Mouse (Mus musculus): Measurements from ENCODE around the gene Snai3. TPM values are rescaled to one million over a fixed set of nuclear protein-coding genes. Genes with fewer than 3 reads are reported as not detected.

The Snai3 gene
- polyA plus RNA-seq, 1 experiment, result 10.2 TPM

DNA sequence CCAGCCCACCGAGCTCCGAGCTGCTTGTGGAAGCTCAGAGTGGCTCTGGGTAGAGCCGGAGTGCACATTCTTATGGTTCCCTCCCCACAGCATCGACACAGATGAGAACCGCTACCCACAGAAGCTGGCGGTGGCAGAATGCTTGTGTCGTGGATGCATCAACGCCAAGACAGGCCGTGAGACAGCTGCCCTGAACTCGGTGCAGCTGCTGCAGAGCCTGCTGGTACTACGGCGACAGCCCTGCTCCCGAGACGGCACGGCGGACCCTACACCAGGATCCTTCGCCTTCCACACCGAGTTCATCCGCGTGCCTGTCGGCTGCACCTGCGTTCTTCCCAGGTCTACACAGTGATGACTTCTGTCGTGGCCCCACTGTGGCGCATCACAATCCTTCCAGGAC lies 37.3 kb downstream of the Snai3 start:
- H3K9me3 ChIP-seq (replicated peaks; ENCODE audit: control insufficient read depth, insufficient read depth, low read length, poor library complexity, severe bottlenecking), result no peaks in the 10 kb centered on the region
- no peaks in the 10 kb centered on the region for H3K27me3 ChIP-seq (ENCODE audit: control insufficient read depth, insufficient read depth, low read length, poor library complexity, severe bottlenecking)
- TF ChIP-seq EP300 (IDR thresholded peaks at IDR 0.05; ENCODE audit: insufficient read depth, low read depth, low read length), result no peak
- TF ChIP-seq CTCF (IDR thresholded peaks at IDR 0.05; ENCODE audit: low read depth, low read length), result no peak
- TF ChIP-seq POLR2A (IDR thresholded peaks at IDR 0.05; ENCODE audit: insufficient read depth, low read length), result no peak
- H3K36me3 ChIP-seq (ENCODE audit: control insufficient read depth, insufficient read depth, low read length, poor library complexity, severe bottlenecking), result no peaks in the 10 kb centered on the region
- peak overlapping the region; percentile 14 for H3K4me3 ChIP-seq (ENCODE audit: low read depth, low read length)
- no peak overlapping the region for H3K9ac ChIP-seq (ENCODE audit: low read depth, poor library complexity, severe bottlenecking)
- no peak overlapping the region for H3K27ac ChIP-seq (ENCODE audit: insufficient read depth, low read length)
- H3K4me1 ChIP-seq (ENCODE audit: control insufficient read depth, insufficient read depth, low read length), result peaks cover 3% of the 10 kb centered on the region

DNA sequence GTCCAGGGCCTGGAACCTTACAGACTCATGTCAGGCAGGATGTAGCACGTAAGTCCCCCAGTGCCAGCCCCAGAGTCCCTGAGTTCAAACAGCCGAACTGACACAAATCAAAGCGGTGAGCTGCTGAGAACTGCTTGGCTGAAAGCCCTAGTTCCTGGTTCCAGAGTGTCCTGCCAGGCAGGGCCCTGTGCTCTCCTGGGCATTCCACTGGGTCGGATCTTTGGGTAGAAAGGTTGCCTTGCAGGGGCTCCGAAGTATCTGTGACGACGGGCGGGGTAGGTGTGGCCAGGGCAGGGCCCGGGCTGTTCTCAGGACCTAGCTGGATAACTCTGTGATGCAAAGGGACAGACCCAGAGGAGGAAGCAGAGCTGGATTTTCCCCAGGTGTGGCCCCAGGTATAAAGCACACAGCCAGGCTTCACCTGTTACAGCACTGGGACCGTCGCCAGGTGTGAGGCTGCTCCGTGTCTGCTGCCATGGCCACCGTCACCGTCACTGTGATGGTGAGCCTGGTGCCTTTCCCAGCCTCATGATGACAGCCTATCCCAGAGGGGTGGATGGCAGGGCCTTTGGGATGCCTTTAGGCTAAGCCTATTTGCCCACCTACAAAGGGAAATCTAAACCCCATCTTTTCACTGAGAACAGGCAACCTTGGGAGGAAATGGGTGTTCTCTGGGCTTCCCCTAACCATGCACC lies 39.0 kb downstream of the Snai3 start, which contains the start of gene Il17c:
Il17c (plus strand) TSS at position 645 of the 695 bp plus-strand sequence.
- peaks cover 3% of the 10 kb centered on the region for H3K4me1 ChIP-seq (ENCODE audit: control insufficient read depth, insufficient read depth, low read length)
- no peak within 1 kb of the TSS for H3K9ac ChIP-seq (ENCODE audit: low read depth, poor library complexity, severe bottlenecking)
- H3K9me3 ChIP-seq (replicated peaks; ENCODE audit: control insufficient read depth, insufficient read depth, low read length, poor library complexity, severe bottlenecking), result no peaks in the 10 kb centered on the region
- H3K36me3 ChIP-seq (ENCODE audit: control insufficient read depth, insufficient read depth, low read length, poor library complexity, severe bottlenecking), result peaks cover 4% of the 10 kb centered on the region
- no peak for TF ChIP-seq CTCF (IDR thresholded peaks at IDR 0.05; ENCODE audit: low read depth, low read length)
- TF ChIP-seq EP300 (IDR thresholded peaks at IDR 0.05; ENCODE audit: insufficient read depth, low read depth, low read length), result no peak
- TF ChIP-seq POLR2A (IDR thresholded peaks at IDR 0.05; ENCODE audit: insufficient read depth, low read length), result no peak
- H3K4me3 ChIP-seq (ENCODE audit: low read depth, low read length), result no peak within 1 kb of the TSS
- H3K27me3 ChIP-seq (ENCODE audit: control insufficient read depth, insufficient read depth, low read length, poor library complexity, severe bottlenecking), result no peaks in the 10 kb centered on the region
- no peak within 1 kb of the TSS for H3K27ac ChIP-seq (ENCODE audit: insufficient read depth, low read length)

DNA sequence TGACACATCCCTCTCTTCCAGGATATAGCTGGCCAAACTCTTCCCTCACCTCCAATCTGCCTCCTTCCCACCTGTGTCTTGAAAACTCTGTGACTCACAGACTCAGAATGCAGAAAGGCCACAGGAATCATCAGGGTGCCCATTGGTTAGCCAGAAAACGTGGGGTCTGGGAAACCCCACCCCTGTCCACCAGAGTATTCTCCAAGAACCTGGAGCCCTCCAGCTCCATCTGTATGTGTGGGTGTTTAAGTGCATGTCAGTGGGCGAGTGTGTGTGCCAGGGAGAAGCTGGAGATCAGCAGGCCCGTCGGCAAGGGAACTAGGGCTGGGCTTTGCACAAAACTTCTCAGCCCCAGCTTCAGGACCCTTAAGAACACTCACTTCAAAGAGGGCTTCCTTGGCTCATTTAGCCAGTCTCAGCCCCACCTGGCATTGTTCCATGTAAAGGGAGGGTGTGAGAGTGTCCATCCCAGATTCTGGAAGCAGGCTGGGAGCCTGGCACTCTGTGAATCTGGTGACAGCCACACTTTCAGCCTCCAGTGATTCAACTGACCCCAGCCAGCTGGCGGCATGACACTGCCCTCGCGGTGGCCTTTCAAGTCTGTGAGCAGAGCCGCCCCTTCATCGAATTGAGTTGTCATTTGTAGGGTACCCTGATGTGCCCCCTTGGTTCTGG lies 40.5 kb downstream of the Snai3 start:
- no peak overlapping the region for H3K9ac ChIP-seq (ENCODE audit: low read depth, poor library complexity, severe bottlenecking)
- TF ChIP-seq EP300 (IDR thresholded peaks at IDR 0.05; ENCODE audit: insufficient read depth, low read depth, low read length) (no peak), POLR2A (IDR thresholded peaks at IDR 0.05; ENCODE audit: insufficient read depth, low read length) (no peak), CTCF (IDR thresholded peaks at IDR 0.05; ENCODE audit: low read depth, low read length) (no peak)
- no peak overlapping the region for H3K27ac ChIP-seq (ENCODE audit: insufficient read depth, low read length)
- H3K27me3 ChIP-seq (ENCODE audit: control insufficient read depth, insufficient read depth, low read length, poor library complexity, severe bottlenecking), result no peaks in the 10 kb centered on the region
- peaks cover 3% of the 10 kb centered on the region for H3K4me1 ChIP-seq (ENCODE audit: control insufficient read depth, insufficient read depth, low read length)
- no peak overlapping the region for H3K4me3 ChIP-seq (ENCODE audit: low read depth, low read length)
- H3K9me3 ChIP-seq (replicated peaks; ENCODE audit: control insufficient read depth, insufficient read depth, low read length, poor library complexity, severe bottlenecking), result no peaks in the 10 kb centered on the region
- H3K36me3 ChIP-seq (ENCODE audit: control insufficient read depth, insufficient read depth, low read length, poor library complexity, severe bottlenecking), result peaks cover 19% of the 10 kb centered on the region

DNA sequence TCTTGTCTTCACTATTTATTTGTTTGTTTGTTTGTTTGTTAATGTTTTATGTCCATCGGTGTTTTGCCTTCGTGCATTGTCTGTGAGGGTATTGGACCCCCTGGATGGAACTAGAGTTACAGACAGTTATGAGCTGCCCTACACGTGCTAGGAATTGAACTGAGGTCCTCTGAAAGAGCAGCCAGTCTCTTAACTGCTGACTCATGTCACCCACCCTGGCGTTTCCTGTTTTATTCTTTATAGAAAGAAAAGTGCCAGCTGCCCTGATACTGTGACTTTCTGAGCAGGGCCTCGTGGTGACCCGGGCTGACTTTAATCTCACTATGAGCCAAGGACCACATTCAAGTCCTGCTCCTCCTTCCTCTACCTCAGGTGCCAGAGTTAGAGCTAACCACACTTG lies 45.0 kb downstream of the Snai3 start:
- Histone ChIP-seq H3K36me3 (ENCODE audit: control insufficient read depth, insufficient read depth, low read length, poor library complexity, severe bottlenecking) (peaks cover 52% of the 10 kb centered on the region), H3K9ac (ENCODE audit: low read depth, poor library complexity, severe bottlenecking) (no peak overlapping the region), H3K27me3 (ENCODE audit: control insufficient read depth, insufficient read depth, low read length, poor library complexity, severe bottlenecking) (no peaks in the 10 kb centered on the region), H3K27ac (ENCODE audit: insufficient read depth, low read length) (no peak overlapping the region), H3K4me3 (ENCODE audit: low read depth, low read length) (no peak overlapping the region), H3K4me1 (ENCODE audit: control insufficient read depth, insufficient read depth, low read length) (no peaks in the 10 kb centered on the region), H3K9me3 (replicated peaks; ENCODE audit: control insufficient read depth, insufficient read depth, low read length, poor library complexity, severe bottlenecking) (no peaks in the 10 kb centered on the region)
- TF ChIP-seq POLR2A (IDR thresholded peaks at IDR 0.05; ENCODE audit: insufficient read depth, low read length) (no peak), EP300 (IDR thresholded peaks at IDR 0.05; ENCODE audit: insufficient read depth, low read depth, low read length) (no peak), CTCF (IDR thresholded peaks at IDR 0.05; ENCODE audit: low read depth, low read length) (no peak)

DNA sequence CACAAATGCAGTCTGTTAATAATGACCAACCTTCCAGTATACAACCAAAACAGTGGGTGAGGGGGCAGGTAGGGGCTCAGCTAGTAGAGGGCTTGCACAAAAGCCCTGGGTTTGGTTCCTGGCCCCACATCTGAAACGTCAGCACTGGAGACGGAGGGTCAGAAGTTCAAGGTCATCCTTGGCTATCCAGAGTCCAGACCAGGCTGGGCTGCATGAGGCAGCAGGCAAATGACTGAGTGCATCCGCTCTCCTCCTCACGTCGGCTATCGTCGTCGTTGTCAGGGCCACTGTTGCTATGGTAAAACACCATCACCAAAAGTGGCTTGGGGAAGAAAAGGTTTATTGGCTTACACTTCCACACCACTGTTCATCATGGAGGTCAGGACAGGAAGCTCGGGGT lies 46.2 kb downstream of the Snai3 start:
- Histone ChIP-seq H3K4me3 (ENCODE audit: low read depth, low read length) (no peak overlapping the region), H3K36me3 (ENCODE audit: control insufficient read depth, insufficient read depth, low read length, poor library complexity, severe bottlenecking) (peaks cover 63% of the 10 kb centered on the region), H3K4me1 (ENCODE audit: control insufficient read depth, insufficient read depth, low read length) (no peaks in the 10 kb centered on the region), H3K9ac (ENCODE audit: low read depth, poor library complexity, severe bottlenecking) (no peak overlapping the region), H3K27ac (ENCODE audit: insufficient read depth, low read length) (no peak overlapping the region), H3K9me3 (replicated peaks; ENCODE audit: control insufficient read depth, insufficient read depth, low read length, poor library complexity, severe bottlenecking) (no peaks in the 10 kb centered on the region), H3K27me3 (ENCODE audit: control insufficient read depth, insufficient read depth, low read length, poor library complexity, severe bottlenecking) (no peaks in the 10 kb centered on the region)
- TF ChIP-seq EP300 (IDR thresholded peaks at IDR 0.05; ENCODE audit: insufficient read depth, low read depth, low read length), result no peak
- no peak for TF ChIP-seq CTCF (IDR thresholded peaks at IDR 0.05; ENCODE audit: low read depth, low read length)
- no peak for TF ChIP-seq POLR2A (IDR thresholded peaks at IDR 0.05; ENCODE audit: insufficient read depth, low read length)

DNA sequence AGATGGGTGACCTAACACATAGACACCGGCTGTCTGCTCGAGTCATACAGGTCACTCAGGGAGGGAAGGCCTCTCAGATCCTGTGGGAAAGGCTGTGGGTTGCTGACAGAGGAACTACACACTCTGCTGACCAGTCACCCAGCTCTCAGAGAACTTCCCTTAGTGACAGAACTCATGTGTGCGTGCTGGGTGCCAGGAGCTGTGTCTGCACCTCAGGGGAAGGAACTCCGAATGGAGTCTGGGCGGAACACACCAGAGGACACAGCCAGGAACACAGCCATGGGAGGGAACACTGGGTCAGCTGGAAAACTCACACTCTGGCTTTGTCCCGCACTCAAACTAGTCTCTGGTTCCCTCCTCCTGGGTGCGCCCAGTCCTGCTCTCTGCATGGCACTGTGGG lies 52.9 kb downstream of the Snai3 start:
- H3K27me3 ChIP-seq (ENCODE audit: control insufficient read depth, insufficient read depth, low read length, poor library complexity, severe bottlenecking), result no peaks in the 10 kb centered on the region
- H3K27ac ChIP-seq (ENCODE audit: insufficient read depth, low read length), result no peak overlapping the region
- peaks cover 81% of the 10 kb centered on the region for H3K36me3 ChIP-seq (ENCODE audit: control insufficient read depth, insufficient read depth, low read length, poor library complexity, severe bottlenecking)
- TF ChIP-seq EP300 (IDR thresholded peaks at IDR 0.05; ENCODE audit: insufficient read depth, low read depth, low read length), result no peak
- TF ChIP-seq CTCF (IDR thresholded peaks at IDR 0.05; ENCODE audit: low read depth, low read length), result no peak
- no peak for TF ChIP-seq POLR2A (IDR thresholded peaks at IDR 0.05; ENCODE audit: insufficient read depth, low read length)
- H3K9me3 ChIP-seq (replicated peaks; ENCODE audit: control insufficient read depth, insufficient read depth, low read length, poor library complexity, severe bottlenecking), result no peaks in the 10 kb centered on the region
- no peak overlapping the region for H3K4me3 ChIP-seq (ENCODE audit: low read depth, low read length)
- H3K4me1 ChIP-seq (ENCODE audit: control insufficient read depth, insufficient read depth, low read length), result no peaks in the 10 kb centered on the region
- no peak overlapping the region for H3K9ac ChIP-seq (ENCODE audit: low read depth, poor library complexity, severe bottlenecking)
